Mouse (Mus musculus) heart, postnatal 0 days (tissue): ENCODE measurements around the gene Akt1. TPM values are rescaled to one million over a fixed set of nuclear protein-coding genes. Genes with fewer than 3 reads are reported as not detected.

Experiments
- ATAC-seq: fragments of 200-750 bp; cut with Nextera tagmentation; 2 replicates; pipeline ENCODE4 v1.8.0; 2017; ENCODE audit warnings: low read depth, moderate number of reproducible peaks, moderate library complexity; ENCODE audit not compliant: insufficient read depth
- DNase-seq: peaks from one replicate; pipeline ENCODE4 v3.0.0-alpha.2; 2016; ENCODE audit warnings: low spot score
- H3K27ac ChIP-seq: fragments of 300-500 bp; sonication (generic); 2 replicates; pipeline ENCODE4 v1.5.1; 2014; ENCODE audit warnings: low read depth, mild to moderate bottlenecking
- H3K27me3 ChIP-seq: fragments of 300-500 bp; sonication (generic); 2 replicates; pipeline ENCODE4 v1.6.1; 2014; ENCODE audit warnings: low read length, mixed read lengths; ENCODE audit not compliant: control insufficient read depth, insufficient read depth
- H3K36me3 ChIP-seq: fragments of 300-500 bp; sonication (generic); replicated peaks from 2 replicates; pipeline ENCODE4 v1.6.1; 2014; ENCODE audit warnings: low read length, mixed read lengths; ENCODE audit not compliant: control insufficient read depth, insufficient read depth
- H3K4me1 ChIP-seq: fragments of 300-500 bp; sonication (generic); 2 replicates; pipeline ENCODE4 v1.6.1; 2014; ENCODE audit warnings: antibody characterized with exemption; ENCODE audit not compliant: control insufficient read depth, insufficient read depth
- H3K4me2 ChIP-seq: fragments of 300-500 bp; sonication (generic); 2 replicates; pipeline ENCODE4 v1.6.1; 2014; ENCODE audit warnings: low read depth, mild to moderate bottlenecking, low read length, moderate library complexity
- H3K4me3 ChIP-seq: fragments of 300-500 bp; sonication (generic); 2 replicates; pipeline ENCODE4 v1.5.1; 2014; ENCODE audit warnings: low read depth, low read length
- H3K9ac ChIP-seq: fragments of 300-500 bp; sonication (generic); replicated peaks from 2 replicates; pipeline ENCODE4 v1.6.1; 2014; ENCODE audit warnings: low read depth, low read length, mixed read lengths
- H3K9me3 ChIP-seq: fragments of 300-500 bp; sonication (generic); replicated peaks from 2 replicates; pipeline ENCODE4 v1.6.1; 2016; ENCODE audit warnings: low read length; ENCODE audit not compliant: control insufficient read depth
- CTCF ChIP-seq: IDR thresholded peaks from 2 replicates; pipeline ENCODE4 v1.5.1; 2016; ENCODE audit warnings: antibody characterized with exemption, control low read depth, low read depth
- EP300 ChIP-seq: IDR thresholded peaks from 2 replicates; pipeline ENCODE4 v1.6.1; 2016; ENCODE audit warnings: antibody characterized with exemption, low read depth
- WGBS: fragments of 180-500 bp; shearing (Covaris S2); extraction: QIAGEN DNeasy Blood & Tissue Kit; methylation state at CpG from one replicate; pipeline ENCODE4 v1.1.7; 2014; 5-methylcytosine and 5-hydroxymethylcytosine counted together
- polyA plus RNA-seq: library from polyadenylated mRNA; unstranded; fragments of >200 nt; fragmentation: Nextera tagmentation; extraction: Ambion mirVana; gene quantifications from 2 replicates; pipeline ENCODE4 v1.2.1, GENCODE M21; 2015
- total RNA-seq: library from RNA; depleted of rRNA; stranded (reverse); fragments of >200 nt; gene quantifications from 2 replicates; pipeline ENCODE4 v1.2.3, GENCODE M21; 2014; ENCODE audit warnings: low replicate concordance

The Akt1 gene
- total and polyA plus RNA-seq, 2 experiments from 2014 or later = 70.9 to 206 TPM

GRCm38 (mm10) chr12:112663716-112664115 is 11.0 kb downstream of the Akt1 start:
- no peaks in the 10 kb centered on the region for H3K27me3 ChIP-seq
- no peak overlapping the region for H3K27ac ChIP-seq
- 78% methylated on average over 12 of the region's 12 CpGs for WGBS
- H3K4me2 ChIP-seq = no peak overlapping the region
- DNase-seq (no peak), ATAC-seq (no peak)
- no peaks in the 10 kb centered on the region for H3K9me3 ChIP-seq
- TF ChIP-seq CTCF = no peak
- no peak for TF ChIP-seq EP300
- peaks cover 60% of the 10 kb centered on the region for H3K36me3 ChIP-seq
- H3K4me3 ChIP-seq = no peak overlapping the region
- H3K4me1 ChIP-seq = peaks cover 51% of the 10 kb centered on the region
- no peak overlapping the region for H3K9ac ChIP-seq

- no peaks in the 10 kb centered on the region for H3K9me3 ChIP-seq
- 72% methylated on average over 11 of the region's 11 CpGs for WGBS
- H3K9ac ChIP-seq = no peak overlapping the region
- H3K4me1 ChIP-seq = peaks cover 47% of the 10 kb centered on the region
- no peak for TF ChIP-seq CTCF
- TF ChIP-seq EP300 = no peak
- H3K27ac ChIP-seq = no peak overlapping the region
- no peak overlapping the region for H3K4me2 ChIP-seq
- H3K4me3 ChIP-seq = no peak overlapping the region
- ATAC-seq (no peak), DNase-seq (no peak)
- peaks cover 60% of the 10 kb centered on the region for H3K36me3 ChIP-seq
- H3K27me3 ChIP-seq = no peaks in the 10 kb centered on the region
These were observed 11.4 kb downstream of the Akt1 start for GRCm38 (mm10) chr12:112663303-112663702.

GRCm38 (mm10) chr12:112661851-112662250 is 12.8 kb downstream of the Akt1 start:
- Histone ChIP-seq H3K4me3 (no peak overlapping the region), H3K27ac (no peak overlapping the region), H3K9me3 (no peaks in the 10 kb centered on the region), H3K36me3 (peaks cover 69% of the 10 kb centered on the region), H3K27me3 (no peaks in the 10 kb centered on the region), H3K9ac (no peak overlapping the region), H3K4me1 (peaks cover 35% of the 10 kb centered on the region), H3K4me2 (no peak overlapping the region)
- TF ChIP-seq CTCF (no peak), EP300 (no peak)
- DNase-seq (no peak), ATAC-seq (no peak)
- WGBS = 50% methylated on average over 9 of the region's 9 CpGs

- H3K27me3 ChIP-seq = no peaks in the 10 kb centered on the region
- ATAC-seq = no peak
- no peak overlapping the region for H3K4me2 ChIP-seq
- DNase-seq = no peak
- peaks cover 74% of the 10 kb centered on the region for H3K36me3 ChIP-seq
- no peak overlapping the region for H3K4me3 ChIP-seq
- no peaks in the 10 kb centered on the region for H3K9me3 ChIP-seq
- H3K4me1 ChIP-seq = peaks cover 30% of the 10 kb centered on the region
- peak overlapping the region; percentile 25; the same call in 1 of the 2 replicates for H3K9ac ChIP-seq
- TF ChIP-seq CTCF (no peak), EP300 (no peak)
- peak overlapping the region; percentile 62 for H3K27ac ChIP-seq
- 33% methylated on average over 3 of the region's 3 CpGs for WGBS
These were observed 13.4 kb downstream of the Akt1 start for GRCm38 (mm10) chr12:112661327-112661605.

- H3K4me1 ChIP-seq = peaks cover 25% of the 10 kb centered on the region
- peak overlapping the region; percentile 62 for H3K27ac ChIP-seq
- H3K27me3 ChIP-seq = no peaks in the 10 kb centered on the region
- peak overlapping the region; percentile 25; the same call in 1 of the 2 replicates for H3K9ac ChIP-seq
- no peaks in the 10 kb centered on the region for H3K9me3 ChIP-seq
- WGBS = 21% methylated on average over 5 of the region's 5 CpGs
- no peak for TF ChIP-seq CTCF
- TF ChIP-seq EP300 = no peak
- H3K4me3 ChIP-seq = no peak overlapping the region
- no peak overlapping the region for H3K4me2 ChIP-seq
- H3K36me3 ChIP-seq = peaks cover 80% of the 10 kb centered on the region
- ATAC-seq (peak; percentile 54), DNase-seq (no peak)
These were observed 13.9 kb downstream of the Akt1 start for GRCm38 (mm10) chr12:112660576-112661326.

GRCm38 (mm10) chr12:112659109-112659508 is 15.6 kb downstream of the Akt1 start:
- Histone ChIP-seq H3K9me3 (no peaks in the 10 kb centered on the region), H3K4me2 (no peak overlapping the region), H3K27me3 (no peaks in the 10 kb centered on the region), H3K4me1 (peaks cover 14% of the 10 kb centered on the region), H3K9ac (no peak overlapping the region), H3K36me3 (peaks cover 91% of the 10 kb centered on the region), H3K4me3 (no peak overlapping the region), H3K27ac (no peak overlapping the region)
- no peak for DNase-seq
- TF ChIP-seq EP300 (no peak), CTCF (peak; percentile 44)
- 73% methylated on average over 6 of the region's 6 CpGs for WGBS
- no peak for ATAC-seq
